Mouse (Mus musculus): ENCODE measurements around the gene Gm2012. TPM values are rescaled to one million over a fixed set of nuclear protein-coding genes. Genes with fewer than 3 reads are reported as not detected.

Gene Gm2012
- polyA plus RNA-seq (2012; rRNA removed) = not detected in 2 replicates

DNA sequence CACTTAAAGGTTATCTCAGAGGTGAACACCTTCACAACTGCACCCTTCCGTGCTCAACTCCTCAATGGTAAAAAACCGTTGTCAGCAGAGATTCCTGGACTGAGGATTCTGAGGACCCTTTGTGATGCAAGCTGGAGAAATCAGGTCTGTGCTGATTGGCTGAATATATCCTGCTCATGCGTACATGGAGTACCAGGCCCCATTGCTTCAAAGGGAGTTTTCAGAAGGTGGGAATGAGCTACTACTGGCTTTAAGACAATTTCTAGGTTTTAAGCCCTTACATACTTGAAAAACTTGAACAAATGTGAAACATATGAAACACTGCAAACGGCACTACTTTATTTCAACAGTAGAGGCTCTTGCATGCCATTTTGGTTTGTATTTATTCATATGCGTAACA is at the start of gene Gm2012:
Gene Gm2012 (minus strand): TSS at position 101 of the 400 bp plus-strand sequence.

Other genes starting within 250 kb of the Gm2012 start
- gene Gm5168, start 180.3 kb downstream of the Gm2012 start, polyA plus RNA-seq (2012; rRNA removed) = not detected in 2 replicates
- gene Gm2030, start 78.7 kb upstream of the Gm2012 start, polyA plus RNA-seq (2012; rRNA removed) = not detected in 2 replicates